Mouse (Mus musculus): ENCODE data around the gene Zbtb17.

Gene Zbtb17

DNA sequence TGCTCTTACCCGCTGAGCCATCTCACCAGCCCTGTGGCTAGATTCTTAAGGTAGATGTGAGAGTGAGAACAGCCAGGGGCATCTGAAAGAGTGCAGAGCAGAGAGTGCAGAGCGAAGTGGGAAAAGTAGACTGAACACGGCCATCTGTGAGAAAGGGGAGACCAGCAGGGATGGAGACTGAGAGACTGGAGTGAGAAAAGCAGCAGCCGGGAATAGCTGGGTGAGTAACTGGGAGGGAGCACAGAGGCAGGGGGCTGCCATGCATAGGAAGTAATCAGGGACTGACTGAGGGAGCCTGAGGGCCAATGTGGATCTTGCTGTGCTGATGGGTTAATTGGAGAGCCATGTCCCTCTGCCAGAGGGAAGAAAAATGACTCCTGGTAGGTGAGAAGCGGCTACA is 58.3 kb downstream of the Zbtb17 start:
- no peak for DNase-seq (ENCODE audit: low spot score)

DNA sequence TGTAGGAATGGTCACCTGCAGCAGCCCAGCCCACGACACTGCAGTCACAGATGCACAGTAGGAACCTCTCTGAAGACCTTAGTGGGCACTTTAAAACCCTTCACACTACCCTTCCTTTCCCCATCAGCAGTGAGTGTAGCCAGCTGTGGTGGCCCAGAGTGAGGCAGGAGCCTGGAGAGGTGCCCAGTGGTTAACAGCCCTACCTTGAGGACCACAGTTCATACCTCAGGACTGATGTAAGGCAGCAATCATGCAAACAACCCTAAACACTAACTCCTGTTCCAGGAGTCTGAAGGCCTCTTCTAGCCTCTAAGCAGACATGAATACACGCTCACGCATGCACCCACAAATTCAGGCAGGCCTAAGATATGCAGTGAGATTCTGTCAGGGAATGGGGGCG is 60.0 kb downstream of the Zbtb17 start:
- no peak for DNase-seq (ENCODE audit: low spot score)

DNA sequence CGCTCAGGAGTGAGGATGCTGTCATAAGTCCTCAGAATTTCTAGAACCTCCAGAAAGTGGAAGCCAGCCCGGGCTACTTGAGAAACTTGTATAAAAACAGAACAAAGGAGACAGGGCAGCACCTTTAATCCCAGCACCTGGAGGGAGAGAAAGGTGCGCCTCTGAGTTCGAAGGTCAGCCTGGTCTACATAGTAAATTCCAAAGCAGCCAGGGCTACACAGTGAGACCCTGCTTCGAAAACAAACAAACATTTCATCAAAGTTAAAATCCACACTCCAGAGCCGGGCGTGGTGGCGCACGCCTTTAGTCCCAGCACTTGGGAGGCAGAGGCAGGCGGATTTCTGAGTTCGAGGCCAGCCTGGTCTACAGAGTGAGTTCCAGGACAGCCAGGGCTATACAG is 61.4 kb downstream of the Zbtb17 start:
- no peak for DNase-seq (ENCODE audit: low spot score)

DNA sequence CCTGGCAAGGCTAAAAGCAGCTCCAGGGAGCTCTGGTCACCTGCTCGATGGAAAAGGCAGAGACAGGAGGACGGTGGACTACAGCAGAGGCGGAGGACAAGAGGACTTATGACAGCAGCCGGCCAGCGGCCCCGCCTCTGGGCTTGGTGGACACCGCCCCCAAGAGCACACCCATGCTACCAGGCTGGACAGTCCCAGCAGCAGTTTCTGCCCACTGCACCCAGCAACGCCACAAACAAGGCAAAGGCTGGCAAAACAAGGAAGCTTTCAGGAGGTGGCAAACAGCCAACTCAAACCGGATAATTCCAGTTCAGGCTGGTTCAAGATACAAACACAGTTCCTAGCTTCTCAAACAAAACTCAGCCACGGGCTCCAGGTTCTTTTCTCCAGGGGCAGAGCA is 61.9 kb downstream of the Zbtb17 start:
- DNase-seq (ENCODE audit: low spot score) = peak; percentile 10

DNA sequence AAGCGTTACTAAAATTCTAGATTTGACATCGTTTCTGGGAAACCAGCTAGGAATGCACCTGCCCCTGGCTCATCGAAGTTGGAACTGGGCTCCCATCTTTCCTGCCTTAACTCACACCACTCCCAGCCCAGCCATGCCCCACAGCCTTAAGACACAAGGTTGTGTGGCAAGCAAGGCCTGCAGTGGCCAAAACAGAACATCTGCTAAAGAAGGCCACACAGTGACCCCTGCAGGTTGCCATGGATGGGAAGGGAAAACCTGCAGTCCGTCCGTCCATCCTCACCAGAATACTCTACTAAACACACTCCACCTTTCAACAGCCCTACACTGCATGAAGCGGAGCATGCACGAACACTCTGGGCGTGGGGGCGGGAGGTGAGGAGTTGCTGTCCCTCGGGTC is 62.4 kb downstream of the Zbtb17 start:
- no peak for DNase-seq (ENCODE audit: low spot score)

DNA sequence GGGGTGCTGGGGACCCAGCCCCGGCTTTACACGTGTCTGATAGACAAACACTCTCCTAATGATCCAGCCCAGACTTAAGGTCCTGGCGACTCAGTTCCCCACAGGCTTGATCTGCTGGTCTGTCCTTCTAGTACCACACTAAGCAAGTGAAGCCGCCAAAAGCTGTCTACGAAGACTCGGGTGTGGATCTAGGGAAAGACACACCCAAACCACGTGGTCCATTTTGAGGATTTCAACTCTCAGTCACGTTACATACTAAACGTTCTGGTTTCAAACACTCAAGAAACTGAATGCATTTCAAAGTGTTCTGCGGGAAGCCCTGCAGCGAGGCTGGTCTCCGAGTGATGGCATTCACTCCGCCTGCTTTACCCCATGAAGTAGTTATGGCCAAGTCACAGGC is 66.0 kb downstream of the Zbtb17 start:
- no peak for DNase-seq (ENCODE audit: low spot score)

DNA sequence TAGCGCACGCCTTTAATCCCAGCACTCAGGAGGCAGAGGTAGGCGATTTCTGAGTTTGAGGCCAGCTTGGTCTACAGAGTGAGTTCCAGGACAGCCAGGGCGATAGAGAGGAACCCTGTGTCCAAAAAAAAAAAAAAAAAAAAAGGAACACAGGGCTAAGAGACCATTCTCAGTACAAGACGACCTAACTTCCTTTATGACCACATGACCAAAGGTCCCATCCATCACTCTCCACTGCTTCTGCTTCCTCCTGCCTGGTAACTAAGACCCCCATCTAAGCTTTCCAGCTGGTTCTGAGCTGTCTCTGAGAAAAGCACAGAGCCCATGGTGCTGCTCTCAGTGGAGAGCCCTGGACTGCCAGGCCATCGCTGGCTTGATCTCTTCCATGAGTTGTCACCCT is 67.7 kb downstream of the Zbtb17 start:
- DNase-seq (ENCODE audit: low spot score) = no peak

DNA sequence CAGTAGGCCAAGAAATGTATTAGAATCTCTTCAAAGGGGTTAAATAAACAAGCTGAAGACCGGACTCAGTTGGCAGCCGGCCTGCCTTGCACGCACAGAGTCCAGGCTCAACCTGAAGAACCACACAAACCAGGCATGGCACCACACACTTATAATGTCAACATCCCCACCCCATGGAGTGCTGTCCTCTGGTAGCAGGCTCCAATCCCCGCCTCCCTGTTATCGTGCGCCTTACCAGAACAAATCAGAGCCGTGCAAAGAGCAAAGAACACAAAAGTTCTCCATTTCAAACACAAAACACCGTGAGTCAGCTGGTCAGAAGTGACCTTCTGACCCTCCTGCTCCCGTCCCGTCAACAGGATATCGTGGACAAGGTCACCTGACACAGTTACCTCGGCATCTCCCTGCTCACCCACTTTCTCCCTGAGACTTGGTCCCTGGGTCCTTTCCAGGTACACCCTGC is 69.8 kb downstream of the Zbtb17 start:
- DNase-seq (ENCODE audit: low spot score) = no peak

All from spleen, adult 12 weeks (tissue).